Mouse (Mus musculus): ENCODE measurements around the gene Raly.
A peak's percentile ranks its signal among the peaks of the same experiment; 100 is the strongest.

The Raly gene

GRCm38 (mm10) chr2:154785284-154785683 lies 5.6 kb upstream of the Raly start:
- no peak for DNase-seq

- peak; percentile 96 for DNase-seq
Observed at GRCm38 (mm10) chr2:154786187-154786586, 4.7 kb upstream of the Raly start.

DNA sequence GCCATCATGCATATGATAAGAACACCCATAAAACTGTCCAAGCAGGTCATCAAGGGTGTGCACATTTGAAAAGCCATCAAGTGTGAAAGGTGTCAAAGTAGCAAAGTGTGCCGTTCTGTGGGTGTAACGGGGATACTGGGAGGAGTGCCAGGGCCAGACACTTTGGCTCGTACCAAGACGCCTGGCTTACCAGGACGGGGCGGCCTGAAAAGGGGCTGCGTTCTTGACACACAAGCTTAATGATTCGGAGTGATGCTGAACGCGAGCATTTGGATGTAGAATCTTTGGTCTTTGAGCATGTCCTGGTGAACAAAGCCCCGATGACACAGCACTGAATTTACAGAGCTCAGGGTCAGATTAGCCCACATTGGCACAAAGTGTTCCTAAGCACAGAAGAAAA lies 4.1 kb upstream of the Raly start:
- peak; percentile 37 for DNase-seq

DNA sequence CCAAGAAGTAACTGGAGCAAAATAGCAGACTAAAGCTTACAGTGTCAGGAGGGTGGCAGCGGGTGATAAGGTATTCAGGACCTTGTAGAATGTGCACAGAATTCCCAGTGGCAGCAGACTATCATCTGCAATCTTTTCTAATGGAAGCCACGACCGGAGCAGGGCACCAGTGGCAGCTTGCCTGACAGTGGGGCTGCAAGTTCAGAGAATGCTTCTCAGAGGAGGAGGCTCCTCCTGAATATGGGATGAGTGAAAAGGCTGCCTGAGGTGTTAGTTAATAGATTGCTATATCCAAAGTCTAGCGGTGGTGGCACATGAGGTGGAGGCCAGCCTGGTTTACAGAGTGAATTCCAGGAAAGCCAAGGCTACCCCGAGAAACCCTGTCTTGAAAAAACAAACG lies 1.5 kb upstream of the Raly start:
- peak; percentile 30 for DNase-seq

DNA sequence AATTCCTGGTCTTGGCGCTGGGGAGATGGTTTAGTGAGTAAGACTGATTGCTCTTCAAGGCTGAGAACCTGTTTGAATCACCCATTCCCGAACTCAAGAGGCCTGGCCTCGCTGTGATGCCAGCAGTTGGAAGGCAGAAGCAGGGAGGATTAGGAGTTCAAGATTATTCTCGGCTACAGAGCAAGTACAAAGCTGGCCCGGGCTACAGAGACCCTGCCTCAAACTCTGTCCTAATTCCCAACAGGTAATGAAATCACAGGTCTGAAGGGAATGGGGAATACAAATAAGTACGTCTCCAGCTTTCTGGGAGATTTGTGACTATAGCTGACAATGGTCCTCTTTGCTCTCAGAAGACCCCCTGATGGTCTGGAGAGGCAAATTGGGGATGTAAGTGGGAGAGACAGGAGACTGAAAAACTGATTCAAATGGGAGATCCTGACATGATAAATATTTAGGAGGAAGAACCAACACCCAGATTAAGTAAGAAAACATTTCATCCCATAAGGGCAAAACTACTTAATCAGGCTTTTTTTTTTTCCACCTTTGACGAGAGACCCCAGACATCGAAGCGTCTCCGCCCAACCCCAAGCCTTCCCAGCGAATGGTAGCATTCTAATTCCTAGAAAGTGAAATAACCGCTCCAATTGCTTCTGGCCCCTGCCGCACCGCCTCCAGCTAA lies 780 bp upstream of the Raly start:
- DNase-seq: no peak

- peak; percentile 87 for DNase-seq
Observed at GRCm38 (mm10) chr2:154791661-154792642, 1.1 kb downstream of the Raly start.

DNA sequence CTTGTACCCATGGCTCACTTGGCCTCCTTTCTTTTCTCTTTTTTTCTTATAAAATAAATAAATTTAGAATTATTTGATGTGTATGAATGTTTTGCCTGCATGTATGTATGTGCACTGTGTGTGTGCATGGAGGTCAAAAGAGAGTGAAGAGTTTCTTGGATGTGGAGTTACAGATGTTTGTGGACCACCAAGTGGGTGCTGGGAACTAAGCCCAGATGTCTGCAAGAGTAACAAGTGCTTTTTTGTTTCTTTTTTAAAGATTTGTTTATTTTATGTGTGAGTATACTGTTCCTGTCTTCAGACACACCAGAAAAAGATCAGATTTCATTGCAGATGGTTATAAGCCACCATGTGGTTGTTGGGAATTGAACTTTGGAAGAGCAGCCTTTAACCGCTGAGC lies 12.5 kb downstream of the Raly start:
- DNase-seq: no peak

- DNase-seq: no peak
Observed at GRCm38 (mm10) chr2:154803845-154804244, 12.9 kb downstream of the Raly start.

DNA sequence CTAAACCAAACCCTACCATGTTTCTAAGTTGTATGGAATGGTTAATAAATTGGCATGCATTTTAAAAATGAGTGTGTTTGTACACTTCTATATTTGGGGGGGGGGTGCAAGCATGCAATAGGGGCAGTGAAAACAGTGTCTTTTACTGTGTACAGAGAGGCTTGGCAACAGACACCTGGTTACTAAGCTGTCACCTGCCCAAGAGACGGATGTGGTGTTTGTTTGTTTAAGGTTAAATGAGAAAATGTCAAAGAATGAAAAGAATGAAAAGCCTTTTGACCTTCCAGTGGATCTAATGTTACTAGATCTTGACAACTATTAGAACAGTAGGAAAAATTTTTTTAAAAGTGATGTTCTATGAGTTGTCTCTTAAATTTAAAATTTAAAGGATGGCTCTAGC lies 16.8 kb downstream of the Raly start:
- no peak for DNase-seq

DNA sequence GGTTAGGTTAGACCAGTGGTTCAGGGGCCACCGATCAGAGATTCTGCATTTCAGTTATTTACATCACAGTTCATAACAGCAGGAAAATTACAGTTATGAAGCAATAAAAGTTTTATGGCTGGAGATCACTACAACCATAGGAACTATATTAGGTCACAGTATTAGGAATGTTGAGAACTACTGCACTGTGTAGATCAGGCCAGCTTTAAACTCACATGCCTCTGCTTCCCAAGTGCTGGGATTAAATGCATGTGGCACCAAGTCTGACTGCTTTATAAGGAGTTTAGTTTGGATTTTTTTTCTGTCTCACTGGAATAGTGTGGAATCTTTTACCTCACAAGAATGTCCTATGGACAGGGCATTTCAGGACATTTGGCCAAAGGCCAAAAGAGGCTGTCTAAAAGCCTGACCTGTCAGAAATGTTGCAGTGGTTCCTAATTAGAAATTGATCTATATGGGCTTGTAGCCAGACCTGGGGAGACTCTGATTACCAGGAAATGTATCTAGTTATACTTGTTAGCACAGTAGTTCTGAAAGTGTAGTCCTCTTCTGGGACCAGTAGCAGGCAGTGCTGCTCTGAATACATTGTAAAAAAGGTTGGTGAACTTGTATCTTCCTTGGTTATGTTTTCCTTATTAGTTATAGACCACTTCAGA lies 18.3 kb downstream of the Raly start:
- DNase-seq: no peak

GRCm38 (mm10) chr2:154810821-154811220 lies 19.9 kb downstream of the Raly start:
- DNase-seq: no peak

- DNase-seq: no peak
Observed at GRCm38 (mm10) chr2:154813426-154813825, 22.5 kb downstream of the Raly start.

GRCm38 (mm10) chr2:154817089-154817488 lies 26.2 kb downstream of the Raly start:
- DNase-seq: no peak

- DNase-seq: peak; percentile 56
Observed at GRCm38 (mm10) chr2:154817788-154818187, 26.9 kb downstream of the Raly start.

DNA sequence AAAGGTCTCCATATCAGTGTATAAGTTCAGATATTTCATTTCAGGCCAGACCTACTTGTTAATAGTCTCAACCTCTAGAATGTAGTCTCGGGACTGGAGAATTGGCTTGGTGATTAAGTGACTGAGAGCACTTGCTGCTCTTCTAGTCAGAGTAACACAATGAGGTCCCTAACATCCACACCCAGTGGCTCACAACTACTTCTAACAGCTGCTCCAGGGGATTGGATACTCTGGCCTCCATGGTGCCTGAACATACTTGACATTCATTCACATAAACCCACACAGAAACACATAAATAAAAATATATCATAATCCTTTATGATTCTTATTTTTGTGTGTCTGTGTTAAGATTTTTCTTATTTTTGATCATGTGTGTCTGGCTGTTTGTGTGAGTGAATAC lies 27.7 kb downstream of the Raly start:
- no peak for DNase-seq

- no peak for DNase-seq
Observed at GRCm38 (mm10) chr2:154820346-154820745, 29.4 kb downstream of the Raly start.

- no peak for DNase-seq
Observed at GRCm38 (mm10) chr2:154826054-154826538, 35.2 kb downstream of the Raly start.

- DNase-seq: no peak
Observed at GRCm38 (mm10) chr2:154827521-154827920, 36.6 kb downstream of the Raly start.

- DNase-seq: peak; percentile 32
Observed at GRCm38 (mm10) chr2:154832471-154832870, 41.6 kb downstream of the Raly start.

GRCm38 (mm10) chr2:154834149-154834865 lies 43.4 kb downstream of the Raly start:
- no peak for DNase-seq

DNA sequence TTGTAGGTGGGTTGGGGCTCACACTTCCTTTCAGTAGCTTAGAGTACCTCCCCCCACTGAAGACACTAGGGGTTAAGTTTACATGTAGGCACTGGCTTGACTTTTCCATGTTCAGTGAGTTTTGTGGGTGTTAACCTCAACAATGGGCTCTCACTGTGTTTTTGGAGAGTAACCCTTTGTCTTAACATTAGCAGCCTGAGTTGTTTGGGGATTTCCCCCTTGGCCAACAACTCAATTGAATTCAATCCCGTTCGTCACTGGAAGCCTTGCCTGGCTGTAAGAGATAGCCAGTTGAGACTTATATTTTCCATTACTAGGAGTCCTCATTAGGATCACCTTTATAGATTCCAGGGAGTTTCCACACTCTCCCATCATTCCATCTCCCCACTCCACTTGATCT lies 45.6 kb downstream of the Raly start:
- no peak for DNase-seq

DNA sequence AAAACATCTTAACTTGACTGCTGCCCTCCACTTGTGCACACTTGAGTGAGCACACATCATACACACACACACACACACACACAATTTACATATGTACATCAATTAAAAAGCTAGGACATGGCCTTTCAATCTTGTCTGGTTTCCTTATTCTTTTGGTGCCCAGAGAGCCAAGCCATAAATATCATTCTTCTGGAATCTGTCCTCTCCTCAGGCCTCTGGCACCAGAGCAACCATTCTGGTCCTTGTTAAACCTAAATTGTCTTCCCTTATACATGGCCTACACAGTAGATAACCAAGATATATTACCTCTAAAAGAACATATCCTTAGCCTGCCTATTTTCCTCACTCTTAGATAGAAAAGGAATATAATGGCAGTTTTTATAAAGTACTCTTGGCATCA lies 57.2 kb downstream of the Raly start:
- no peak for DNase-seq

DNA sequence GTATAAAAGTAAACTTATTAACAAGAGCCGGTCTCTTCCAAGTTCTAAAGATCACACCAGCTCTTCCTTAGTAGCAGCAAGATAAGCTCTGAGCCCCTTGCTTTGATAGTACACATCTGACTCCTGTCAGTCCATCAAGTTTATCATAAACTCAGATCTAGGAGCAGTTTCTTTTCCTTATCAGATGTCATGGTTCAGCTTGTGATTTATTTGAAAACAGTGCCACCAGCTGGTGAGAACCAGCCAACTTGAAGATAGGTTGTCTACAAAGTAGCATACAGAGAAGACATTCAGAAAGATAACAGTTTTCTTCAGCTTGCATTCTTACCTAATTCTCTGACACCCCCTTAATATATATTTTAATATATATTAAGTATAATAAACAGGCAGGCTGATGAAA lies 64.5 kb downstream of the Raly start:
- no peak for DNase-seq

Data from liver (tissue).